Mouse (Mus musculus): ENCODE results near the gene R3hdml.

GRCm38 (mm10) chr2:163487360-163487759 lies 4.8 kb upstream of the R3hdml start:
- no peak for TF ChIP-seq CTCF (IDR thresholded peaks at IDR 0.05; ENCODE audit: borderline replicate concordance, extremely low read depth, insufficient read depth, insufficient read length)
- TF ChIP-seq POLR2A (IDR thresholded peaks at IDR 0.05; ENCODE audit: borderline replicate concordance, extremely low read depth, insufficient read depth, insufficient read length, poor library complexity, severe bottlenecking), result no peak
